Mouse (Mus musculus) lung, postnatal 0 days (tissue): ENCODE measurements around the gene Lgals3. TPM values are rescaled to one million over a fixed set of nuclear protein-coding genes. Genes with fewer than 3 reads are reported as not detected.
A peak's percentile ranks its signal among the peaks of the same experiment; 100 is the strongest.

Source experiments
- ATAC-seq: fragments of 200-750 bp; cut with Nextera tagmentation; 2 replicates; pipeline ENCODE4 v1.8.0; 2017; ENCODE audit warnings: moderate library complexity
- DNase-seq: peaks from one replicate; pipeline ENCODE4 v3.0.0-alpha.2; 2016; ENCODE audit warnings: low spot score
- H3K27ac ChIP-seq: fragments of 300-500 bp; sonication (generic); 2 replicates; pipeline ENCODE4 v1.5.1; 2014; ENCODE audit warnings: antibody characterized with exemption, mild to moderate bottlenecking, low read length, mixed read lengths
- H3K27me3 ChIP-seq: fragments of 300-500 bp; sonication (generic); replicated peaks from 2 replicates; pipeline ENCODE4 v1.6.1; 2014; ENCODE audit warnings: low read length, mixed read lengths; ENCODE audit not compliant: insufficient read depth
- H3K36me3 ChIP-seq: fragments of 300-500 bp; sonication (generic); 2 replicates; pipeline ENCODE4 v1.6.1; 2014; ENCODE audit warnings: low read length, mixed read lengths; ENCODE audit not compliant: insufficient read depth
- H3K4me1 ChIP-seq: fragments of 300-500 bp; sonication (generic); 2 replicates; pipeline ENCODE4 v1.6.1; 2014; ENCODE audit warnings: antibody characterized with exemption, low read depth, low read length, mixed read lengths; ENCODE audit not compliant: insufficient read depth
- H3K4me2 ChIP-seq: fragments of 300-500 bp; sonication (generic); replicated peaks from 2 replicates; pipeline ENCODE4 v1.6.1; 2014; ENCODE audit warnings: low read depth, mild to moderate bottlenecking, low read length, moderate library complexity, mixed read lengths
- H3K4me3 ChIP-seq: fragments of 300-500 bp; sonication (generic); 2 replicates; pipeline ENCODE4 v1.5.1; 2014; ENCODE audit warnings: low read depth, low read length
- H3K9ac ChIP-seq: fragments of 300-500 bp; sonication (generic); replicated peaks from 2 replicates; pipeline ENCODE4 v1.6.1; 2014; ENCODE audit warnings: low read depth, mild to moderate bottlenecking
- H3K9me3 ChIP-seq: fragments of 300-500 bp; sonication (generic); 2 replicates; pipeline ENCODE4 v1.6.1; 2016; ENCODE audit warnings: low read length, mixed read lengths
- CTCF ChIP-seq: IDR thresholded peaks from 2 replicates; pipeline ENCODE4 v1.5.1; 2016; ENCODE audit warnings: antibody characterized with exemption, mild to moderate bottlenecking
- EP300 ChIP-seq: IDR thresholded peaks from 2 replicates; pipeline ENCODE4 v1.6.1; 2016; ENCODE audit warnings: antibody characterized with exemption, mild to moderate bottlenecking, control low read depth
- WGBS: fragments of 180-500 bp; shearing (Covaris S2); extraction: QIAGEN DNeasy Blood & Tissue Kit; methylation state at CpG from one replicate; pipeline ENCODE4 v1.1.7; 2014; 5-methylcytosine and 5-hydroxymethylcytosine counted together
- polyA plus RNA-seq: library from polyadenylated mRNA; unstranded; fragments of >200 nt; fragmentation: Nextera tagmentation; extraction: Ambion mirVana; gene quantifications from 2 replicates; pipeline ENCODE4 v1.2.1, GENCODE M21; 2015

Lgals3 gene
- polyA plus RNA-seq, 1 experiment from 2014 or later, result 359 TPM

DNA sequence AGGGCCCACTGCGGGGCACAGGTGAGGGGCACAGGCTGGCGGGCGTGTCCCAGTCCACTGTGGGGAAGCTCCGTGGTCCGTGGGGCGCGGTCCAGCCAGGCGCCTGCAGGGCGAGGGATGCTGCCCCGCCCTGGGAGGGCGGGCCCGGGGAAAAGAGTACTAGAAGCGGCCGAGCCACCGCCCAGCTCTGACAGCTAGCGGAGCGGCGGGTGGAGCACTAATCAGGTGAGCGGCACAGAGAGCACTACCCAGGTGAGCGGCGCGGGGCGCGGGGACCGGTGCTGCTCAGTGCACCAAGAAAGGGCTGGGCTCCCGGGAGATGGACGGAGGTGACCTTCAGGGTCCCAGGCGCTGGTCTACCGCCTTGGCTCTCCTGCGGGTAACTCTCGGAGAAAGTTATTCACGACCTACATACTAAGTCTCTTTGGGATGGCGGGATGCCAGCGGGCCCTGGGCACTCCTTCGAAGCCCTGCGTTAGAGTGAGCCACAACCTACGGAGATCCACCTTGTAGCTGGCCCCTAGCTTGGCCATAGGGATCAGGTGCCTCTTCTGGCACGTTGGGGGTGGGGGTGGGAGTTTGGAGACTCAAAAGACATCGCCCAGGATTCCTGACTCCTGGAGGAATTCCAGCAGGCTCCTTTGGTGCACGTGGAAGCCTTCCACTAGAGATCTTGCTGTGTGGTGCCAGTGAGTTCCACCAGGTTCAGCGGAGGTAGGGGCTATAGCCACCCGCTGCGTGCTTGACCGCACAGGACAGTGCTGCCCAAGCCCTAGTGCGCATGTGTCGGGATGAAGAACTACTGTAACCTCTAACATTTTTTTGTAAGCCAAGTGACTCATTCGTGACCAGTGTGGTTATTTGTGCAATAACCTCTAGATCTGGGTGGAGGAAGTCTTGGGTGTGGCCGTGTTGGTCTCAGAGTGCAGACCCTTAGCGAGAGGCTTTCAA is 6.5 kb downstream of the Lgals3 start:
- Histone ChIP-seq H3K4me1 (no peaks in the 10 kb centered on the region; the same call in 1 of the 2 replicates), H3K4me2 (peak overlapping the region; percentile 57), H3K4me3 (peak overlapping the region; percentile 38), H3K9me3 (no peaks in the 10 kb centered on the region), H3K36me3 (no peaks in the 10 kb centered on the region), H3K9ac (peak overlapping the region; percentile 30; the same call in 1 of the 2 replicates), H3K27ac (peak overlapping the region; percentile 71), H3K27me3 (peaks cover 9% of the 10 kb centered on the region; the same call in 1 of the 2 replicates)
- no peak for TF ChIP-seq CTCF
- TF ChIP-seq EP300, result peak; percentile 43; the same call in 1 of the 2 replicates
- ATAC-seq, result peak; percentile 82
- WGBS, result 10% methylated on average over 45 of the region's 49 CpGs
- DNase-seq, result peak; percentile 91

DNA sequence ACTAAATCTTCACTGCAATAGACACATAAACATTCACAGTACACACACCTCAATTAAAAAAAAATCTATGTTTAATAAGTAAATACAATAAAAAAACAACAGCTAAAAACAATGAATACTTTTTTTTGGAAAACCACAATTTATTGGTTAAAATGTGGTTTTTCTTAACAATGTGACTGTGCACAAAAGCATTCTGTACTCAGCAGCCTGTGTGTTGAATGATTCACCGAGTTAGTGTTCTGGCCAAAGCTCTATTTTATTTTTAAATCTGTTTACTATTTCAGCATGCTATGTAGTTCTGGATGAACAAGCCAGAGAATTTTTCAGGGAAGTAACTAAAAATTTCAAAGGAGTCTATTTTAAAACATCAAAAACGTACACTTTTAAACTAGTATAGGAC is 9.0 kb downstream of the Lgals3 start:
- Histone ChIP-seq H3K27ac (no peak overlapping the region), H3K36me3 (no peaks in the 10 kb centered on the region), H3K4me1 (no peaks in the 10 kb centered on the region; the same call in 1 of the 2 replicates), H3K27me3 (peaks cover 9% of the 10 kb centered on the region; the same call in 1 of the 2 replicates), H3K9ac (no peak overlapping the region), H3K4me2 (no peak overlapping the region), H3K9me3 (no peaks in the 10 kb centered on the region), H3K4me3 (no peak overlapping the region)
- TF ChIP-seq EP300, result no peak
- TF ChIP-seq CTCF, result no peak
- ATAC-seq (no peak), DNase-seq (no peak)
- WGBS, result 48% methylated on average over 2 of the region's 2 CpGs

DNA sequence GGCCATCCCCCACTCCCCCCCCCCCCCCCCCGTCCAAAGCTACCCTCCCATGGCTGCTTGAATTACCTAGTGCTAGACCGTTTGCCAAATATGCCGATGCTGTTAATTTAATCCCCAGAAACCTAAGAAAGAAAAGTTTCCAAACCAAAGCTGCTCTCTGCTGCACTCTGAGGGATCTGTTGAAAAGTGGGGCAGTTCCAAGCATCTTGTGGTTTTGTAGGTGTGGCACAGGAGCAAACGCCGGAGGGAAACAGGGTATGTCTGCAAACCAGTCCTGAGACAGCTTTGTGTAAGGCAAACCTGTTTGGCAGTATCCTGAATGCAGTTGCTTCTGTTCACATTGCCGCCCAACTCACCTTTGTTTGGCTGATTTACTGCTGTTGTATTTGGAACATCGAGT is 10.8 kb downstream of the Lgals3 start:
- 70% methylated on average over 6 of the region's 7 CpGs for WGBS
- TF ChIP-seq CTCF (no peak), EP300 (no peak)
- no peaks in the 10 kb centered on the region; the same call in 1 of the 2 replicates for H3K4me1 ChIP-seq
- DNase-seq, result peak; percentile 20
- H3K36me3 ChIP-seq, result no peaks in the 10 kb centered on the region
- no peak for ATAC-seq
- H3K9me3 ChIP-seq, result no peaks in the 10 kb centered on the region
- no peak overlapping the region for H3K9ac ChIP-seq
- no peak overlapping the region for H3K4me2 ChIP-seq
- H3K4me3 ChIP-seq, result no peak overlapping the region
- peaks cover 9% of the 10 kb centered on the region; the same call in 1 of the 2 replicates for H3K27me3 ChIP-seq
- no peak overlapping the region for H3K27ac ChIP-seq

DNA sequence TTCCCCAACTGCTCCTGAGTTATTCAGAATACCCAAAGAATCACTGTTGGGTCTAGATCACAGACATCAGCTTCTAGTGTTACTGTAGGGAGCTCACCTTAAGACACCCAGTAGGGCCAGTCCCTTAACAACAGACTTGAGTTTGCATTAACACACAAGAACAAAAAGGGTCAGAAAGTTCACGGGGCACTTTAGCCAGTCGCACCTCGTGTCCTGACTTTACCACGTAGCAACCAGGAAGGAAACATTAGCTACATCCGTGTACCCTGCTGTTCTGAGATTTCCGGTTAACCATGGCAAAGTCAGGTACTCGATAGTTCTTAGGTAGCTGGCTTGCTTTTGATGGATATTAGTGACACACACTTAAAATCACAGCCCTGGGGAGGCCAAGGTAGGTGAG is 16.4 kb downstream of the Lgals3 start:
- H3K36me3 ChIP-seq, result peaks cover 4% of the 10 kb centered on the region; the same call in 1 of the 2 replicates
- no peak overlapping the region for H3K9ac ChIP-seq
- no peaks in the 10 kb centered on the region for H3K9me3 ChIP-seq
- WGBS, result 77% methylated on average over 7 of the region's 7 CpGs
- no peak overlapping the region for H3K4me3 ChIP-seq
- H3K27me3 ChIP-seq, result no peaks in the 10 kb centered on the region
- H3K4me2 ChIP-seq, result no peak overlapping the region
- ATAC-seq, result no peak
- no peak for DNase-seq
- H3K4me1 ChIP-seq, result no peaks in the 10 kb centered on the region
- TF ChIP-seq EP300, result no peak
- TF ChIP-seq CTCF, result no peak
- H3K27ac ChIP-seq, result no peak overlapping the region

DNA sequence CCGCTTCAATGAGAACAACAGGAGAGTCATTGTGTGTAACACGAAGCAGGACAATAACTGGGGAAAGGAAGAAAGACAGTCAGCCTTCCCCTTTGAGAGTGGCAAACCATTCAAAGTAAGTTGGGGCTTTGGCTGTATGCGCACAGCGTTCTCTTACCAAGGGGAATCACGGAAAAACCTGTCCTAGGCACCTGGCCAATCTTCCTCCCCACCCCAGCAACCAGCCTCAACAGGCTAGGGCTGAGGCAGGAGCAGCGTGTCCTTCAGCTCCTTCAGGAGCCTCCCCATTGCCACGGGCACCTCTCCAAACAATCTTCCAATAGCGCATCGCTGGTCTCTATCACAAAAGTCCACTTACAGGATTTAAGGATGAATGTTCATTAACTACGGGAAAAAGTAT is 17.1 kb downstream of the Lgals3 start:
- 84% methylated on average over 10 of the region's 10 CpGs for WGBS
- no peak for DNase-seq
- Histone ChIP-seq H3K27ac (no peak overlapping the region), H3K27me3 (no peaks in the 10 kb centered on the region), H3K9me3 (no peaks in the 10 kb centered on the region), H3K9ac (no peak overlapping the region), H3K36me3 (peaks cover 4% of the 10 kb centered on the region; the same call in 1 of the 2 replicates), H3K4me1 (no peaks in the 10 kb centered on the region), H3K4me3 (no peak overlapping the region), H3K4me2 (no peak overlapping the region)
- ATAC-seq, result no peak
- TF ChIP-seq CTCF (no peak), EP300 (no peak)

DNA sequence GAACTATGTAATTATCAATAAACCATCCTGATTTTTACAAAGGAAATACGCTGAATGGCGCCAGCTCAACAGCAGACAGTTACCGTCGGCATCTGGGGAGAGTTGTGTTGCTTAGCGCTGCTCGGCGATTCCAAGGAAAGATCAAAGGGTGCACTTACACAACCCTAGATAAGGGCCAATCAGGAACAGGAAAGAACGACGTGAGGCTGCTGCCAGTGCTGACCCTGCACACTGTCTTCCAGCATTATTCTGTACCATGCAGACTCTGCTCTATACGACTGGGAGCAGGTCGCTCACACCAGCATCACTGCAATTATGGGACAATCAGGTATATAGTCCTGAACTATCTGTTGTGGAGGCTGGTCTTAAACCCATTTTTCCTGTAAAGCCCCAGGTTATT is 18.6 kb downstream of the Lgals3 start:
- Histone ChIP-seq H3K27me3 (no peaks in the 10 kb centered on the region), H3K4me2 (no peak overlapping the region), H3K36me3 (peaks cover 4% of the 10 kb centered on the region; the same call in 1 of the 2 replicates), H3K9ac (no peak overlapping the region), H3K27ac (no peak overlapping the region), H3K4me3 (no peak overlapping the region), H3K4me1 (no peaks in the 10 kb centered on the region), H3K9me3 (no peaks in the 10 kb centered on the region)
- DNase-seq (no peak), ATAC-seq (no peak)
- WGBS, result 58% methylated on average over 11 of the region's 11 CpGs
- TF ChIP-seq EP300, result no peak
- no peak for TF ChIP-seq CTCF
